Mouse (Mus musculus) erythroblast, embryonic 14.5 days (primary cell): ENCODE data around the gene Prkca. TPM values are rescaled to one million over a fixed set of nuclear protein-coding genes. Genes with fewer than 3 reads are reported as not detected.

Source experiments
- H3K27me3 ChIP-seq: 2 replicates; pipeline ENCODE4 v1.6.1; 2012; ENCODE audit warnings: inconsistent platforms; ENCODE audit not compliant: control insufficient read depth
- H3K36me3 ChIP-seq: 2 replicates; pipeline ENCODE4 v1.6.1; 2012; ENCODE audit warnings: mild to moderate bottlenecking, inconsistent platforms; ENCODE audit not compliant: control insufficient read depth
- H3K4me1 ChIP-seq: 2 replicates; pipeline ENCODE4 v1.6.1; 2012; ENCODE audit warnings: inconsistent platforms; ENCODE audit not compliant: control insufficient read depth
- H3K4me3 ChIP-seq: replicated peaks from 2 replicates; pipeline ENCODE3; 2012; ENCODE audit warnings: moderate library complexity, mild to moderate bottlenecking, inconsistent platforms
- H3K9me3 ChIP-seq: 2 replicates; pipeline ENCODE4 v1.6.1; 2012; ENCODE audit warnings: low read length, inconsistent platforms, mixed read lengths; ENCODE audit not compliant: control insufficient read depth
- GATA1 ChIP-seq: IDR thresholded peaks from 2 replicates; pipeline ENCODE4 v1.6.1; 2012; ENCODE audit warnings: low read length, inconsistent platforms, mixed read lengths
- TAL1 ChIP-seq: IDR thresholded peaks from 3 replicates; pipeline ENCODE4 v1.6.1; 2012; ENCODE audit warnings: low read length, inconsistent platforms, mixed read lengths
- polyA plus RNA-seq: library from polyadenylated mRNA; stranded (reverse); fragments of >175 nt; gene quantifications from 2 replicates; pipeline ENCODE4 v1.2.3, GENCODE M21; 2012

The Prkca gene
- polyA plus RNA-seq, 1 experiment = 0.01 TPM

DNA sequence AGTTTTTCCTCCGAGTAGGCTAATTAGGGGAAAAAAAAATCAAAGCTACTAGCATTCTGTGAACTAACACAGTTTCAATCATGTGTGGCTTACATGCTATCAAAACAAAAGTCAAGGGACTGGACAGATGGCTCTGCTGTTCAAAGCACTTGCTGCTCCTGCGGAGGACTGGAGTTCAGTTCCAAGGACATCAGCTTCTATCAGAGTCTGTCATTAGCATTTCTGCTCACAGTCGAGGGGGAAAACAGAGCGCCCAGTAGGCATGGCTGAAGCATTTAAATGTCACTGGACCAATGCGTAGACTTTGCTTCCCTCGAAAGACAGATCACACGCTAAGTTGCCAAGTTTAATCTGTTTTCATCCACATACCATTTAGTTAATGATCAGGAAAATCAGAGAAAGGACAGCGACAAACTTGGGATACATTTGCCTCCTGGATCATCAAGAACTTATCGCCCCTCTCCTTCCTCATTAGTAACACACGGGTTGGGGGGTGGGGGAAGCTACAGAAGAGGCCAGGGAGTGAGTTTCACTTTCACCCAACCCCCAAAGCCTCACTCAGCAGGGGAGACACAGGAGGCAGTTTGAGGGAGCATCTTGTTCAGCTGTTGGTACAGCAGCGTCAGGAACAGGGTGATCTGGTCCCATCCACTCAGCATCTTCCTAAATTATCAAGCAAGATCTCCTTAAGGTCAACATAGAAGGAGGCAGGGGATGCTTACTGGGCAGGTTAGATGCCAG is 119.3 kb downstream of the Prkca start:
- Histone ChIP-seq H3K4me1 (0 out of 2 replicates have a peak, but pooled peaks cover 2% of the 10 kb centered on the region), H3K27me3 (no peaks in the 10 kb centered on the region; the same call in 1 of the 2 replicates), H3K36me3 (no peaks in the 10 kb centered on the region), H3K4me3 (no peak overlapping the region), H3K9me3 (no peaks in the 10 kb centered on the region)
- TF ChIP-seq GATA1 = no peak
- TF ChIP-seq TAL1 = no peak

DNA sequence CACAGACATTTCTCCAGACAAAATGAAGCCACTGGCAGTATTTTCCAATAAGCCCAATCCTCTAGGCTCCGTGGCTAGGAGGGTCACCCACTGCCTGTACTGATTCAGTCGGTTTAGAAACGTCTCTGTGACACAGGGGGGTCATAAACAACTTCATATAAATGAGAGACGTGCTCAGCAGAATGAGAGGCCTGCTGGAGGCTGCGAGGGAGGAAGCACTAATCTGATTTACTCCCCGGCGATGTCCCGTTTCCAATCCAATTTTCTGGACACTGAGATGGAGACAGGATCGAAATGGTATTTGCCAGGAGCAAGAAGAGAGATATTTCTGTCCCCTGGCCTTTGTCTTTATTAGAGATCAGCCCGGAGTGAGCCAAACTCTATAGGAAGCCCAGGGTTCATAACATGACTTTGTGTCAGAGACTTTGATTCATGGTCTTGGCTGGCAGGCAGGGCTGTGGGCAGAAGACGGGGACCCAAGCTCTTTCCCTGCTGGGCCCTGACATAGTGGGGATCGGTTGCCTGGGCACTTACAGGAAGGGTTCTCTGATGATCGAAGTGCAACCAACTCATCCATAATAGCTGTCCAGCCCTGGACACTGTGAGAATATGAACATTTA is 120.0 kb downstream of the Prkca start:
- 0 out of 2 replicates have a peak, but pooled peaks cover 2% of the 10 kb centered on the region for H3K4me1 ChIP-seq
- H3K27me3 ChIP-seq = no peaks in the 10 kb centered on the region; the same call in 1 of the 2 replicates
- TF ChIP-seq GATA1 = no peak
- no peak for TF ChIP-seq TAL1
- H3K36me3 ChIP-seq = no peaks in the 10 kb centered on the region
- no peaks in the 10 kb centered on the region for H3K9me3 ChIP-seq
- H3K4me3 ChIP-seq = no peak overlapping the region

DNA sequence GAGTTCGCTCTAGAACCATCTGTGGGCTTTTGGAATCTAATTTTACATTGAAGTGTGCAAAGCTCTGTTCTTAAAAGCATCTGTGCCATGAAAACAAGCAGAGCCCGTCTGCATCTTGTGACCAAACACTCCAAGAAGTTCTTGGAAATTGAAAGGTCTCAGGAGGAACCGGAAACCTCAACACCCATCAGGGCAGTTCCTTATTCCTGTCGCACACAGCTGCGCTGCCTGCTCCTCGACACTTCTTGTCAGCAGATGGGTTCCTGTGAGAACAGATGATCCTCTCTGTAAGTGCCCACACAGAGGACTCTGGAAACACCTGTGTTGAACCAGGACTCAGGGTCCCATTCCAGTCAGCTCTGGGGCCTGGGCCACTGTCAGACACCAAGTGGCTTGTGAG is 120.6 kb downstream of the Prkca start:
- no peak for TF ChIP-seq GATA1
- TF ChIP-seq TAL1 = no peak
- Histone ChIP-seq H3K36me3 (no peaks in the 10 kb centered on the region), H3K9me3 (no peaks in the 10 kb centered on the region), H3K4me1 (0 out of 2 replicates have a peak, but pooled peaks cover 2% of the 10 kb centered on the region), H3K4me3 (no peak overlapping the region), H3K27me3 (no peaks in the 10 kb centered on the region; the same call in 1 of the 2 replicates)

GRCm38 (mm10) chr11:108222616-108223015 is 121.1 kb downstream of the Prkca start:
- Histone ChIP-seq H3K9me3 (no peaks in the 10 kb centered on the region), H3K4me1 (0 out of 2 replicates have a peak, but pooled peaks cover 2% of the 10 kb centered on the region), H3K27me3 (no peaks in the 10 kb centered on the region; the same call in 1 of the 2 replicates), H3K4me3 (no peak overlapping the region), H3K36me3 (no peaks in the 10 kb centered on the region)
- TF ChIP-seq TAL1 (no peak), GATA1 (no peak)

DNA sequence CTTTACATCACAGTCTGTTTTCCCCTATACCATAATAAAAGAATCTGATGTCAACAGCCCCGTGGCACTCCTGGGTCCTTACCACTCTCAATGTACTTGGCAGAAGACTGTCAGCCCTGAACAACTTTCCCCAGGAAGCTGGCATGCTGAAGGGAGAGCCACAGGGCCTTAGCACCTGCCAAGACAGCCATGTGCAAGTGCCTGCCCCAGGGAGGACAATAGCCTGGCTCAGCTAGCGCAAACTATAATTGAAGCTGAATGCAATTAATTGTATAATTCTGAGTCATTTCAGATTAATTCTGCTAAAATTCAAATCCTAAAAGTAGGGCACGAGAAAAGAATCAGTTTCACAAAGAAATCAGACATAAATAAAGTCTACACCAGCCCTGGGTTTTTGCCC is 121.7 kb downstream of the Prkca start:
- no peaks in the 10 kb centered on the region; the same call in 1 of the 2 replicates for H3K27me3 ChIP-seq
- no peak for TF ChIP-seq GATA1
- TF ChIP-seq TAL1 = no peak
- no peaks in the 10 kb centered on the region for H3K9me3 ChIP-seq
- H3K36me3 ChIP-seq = no peaks in the 10 kb centered on the region
- 0 out of 2 replicates have a peak, but pooled peaks cover 2% of the 10 kb centered on the region for H3K4me1 ChIP-seq
- no peak overlapping the region for H3K4me3 ChIP-seq

- Histone ChIP-seq H3K27me3 (no peaks in the 10 kb centered on the region; the same call in 1 of the 2 replicates), H3K4me3 (no peak overlapping the region), H3K9me3 (no peaks in the 10 kb centered on the region), H3K4me1 (0 out of 2 replicates have a peak, but pooled peaks cover 2% of the 10 kb centered on the region), H3K36me3 (no peaks in the 10 kb centered on the region)
- TF ChIP-seq GATA1 = no peak
- TF ChIP-seq TAL1 = no peak
Observed at GRCm38 (mm10) chr11:108221124-108221835, 122.4 kb downstream of the Prkca start.

DNA sequence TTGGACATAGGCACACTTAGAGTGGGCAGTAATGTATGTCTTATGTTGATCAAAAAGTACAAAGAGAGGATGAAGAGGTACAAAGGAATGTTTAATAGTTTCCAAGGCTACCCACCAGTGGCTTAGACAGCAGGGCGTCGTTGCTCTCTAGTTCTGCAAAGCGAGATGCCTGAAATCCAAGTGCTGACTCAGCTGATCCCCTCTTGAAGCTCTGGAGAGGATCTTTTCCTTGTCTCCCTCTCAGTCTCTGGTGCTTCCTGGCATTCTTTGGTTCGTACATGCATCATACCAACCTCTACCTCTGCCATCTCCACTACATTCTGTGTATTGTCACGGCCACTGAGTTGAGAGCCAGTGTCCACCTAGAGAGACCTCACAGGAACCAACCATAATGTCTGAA is 123.1 kb downstream of the Prkca start:
- Histone ChIP-seq H3K4me1 (0 out of 2 replicates have a peak, but pooled peaks cover 2% of the 10 kb centered on the region), H3K4me3 (no peak overlapping the region), H3K27me3 (no peaks in the 10 kb centered on the region; the same call in 1 of the 2 replicates), H3K36me3 (no peaks in the 10 kb centered on the region), H3K9me3 (no peaks in the 10 kb centered on the region)
- TF ChIP-seq GATA1 (no peak), TAL1 (no peak)

DNA sequence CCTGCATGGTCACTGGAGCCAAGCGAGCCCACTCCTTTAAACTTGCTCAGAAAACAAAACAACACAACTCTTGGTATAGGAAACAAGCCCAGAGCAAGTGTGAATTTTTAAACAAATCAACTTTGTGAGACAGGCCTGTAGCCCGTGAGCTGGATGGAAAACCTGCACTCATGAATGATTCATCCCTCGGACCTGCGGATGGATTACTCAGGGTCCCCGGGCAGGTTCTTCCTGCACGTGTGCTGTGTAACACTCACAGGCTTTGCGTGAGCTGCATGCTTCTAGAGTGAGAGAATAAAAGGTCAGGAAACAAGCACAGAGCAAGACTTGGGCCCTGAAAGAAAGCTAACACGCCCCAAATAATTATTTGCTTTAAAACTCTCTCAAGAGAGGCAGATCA is 126.7 kb downstream of the Prkca start:
- Histone ChIP-seq H3K27me3 (no peaks in the 10 kb centered on the region), H3K4me1 (no peaks in the 10 kb centered on the region), H3K9me3 (no peaks in the 10 kb centered on the region), H3K36me3 (no peaks in the 10 kb centered on the region), H3K4me3 (no peak overlapping the region)
- TF ChIP-seq TAL1 (no peak), GATA1 (no peak)

- Histone ChIP-seq H3K27me3 (no peaks in the 10 kb centered on the region), H3K36me3 (no peaks in the 10 kb centered on the region), H3K9me3 (no peaks in the 10 kb centered on the region), H3K4me1 (no peaks in the 10 kb centered on the region), H3K4me3 (no peak overlapping the region)
- TF ChIP-seq GATA1 (no peak), TAL1 (no peak)
Observed at GRCm38 (mm10) chr11:108216064-108216463, 127.7 kb downstream of the Prkca start.
